Mouse (Mus musculus) MEL (cell line): Measurements from ENCODE around the gene Kcng3. TPM values are rescaled to one million over a fixed set of nuclear protein-coding genes. Genes with fewer than 3 reads are reported as not detected.

Source experiments
- E2F4 ChIP-seq: IDR thresholded peaks from 2 replicates; pipeline ENCODE4 v1.6.1; 2011; ENCODE audit warnings: low read depth, low read length, improper control_type of control experiment, borderline replicate concordance
- ELF1 ChIP-seq: IDR thresholded peaks from 2 replicates; pipeline ENCODE4 v1.6.1; 2014; ENCODE audit warnings: low read depth, mild to moderate bottlenecking, inconsistent platforms, low read length, improper control_type of control experiment, moderate library complexity
- EP300 ChIP-seq, 2 experiments: IDR thresholded peaks; 2 replicates each; pipeline ENCODE4 v1.6.1; 2011; ENCODE audit warnings: improper control_type of control experiment in 2 of 2, low read length in 2 of 2, low read depth in 1 of 2, mild to moderate bottlenecking in 1 of 2
- ETS1 ChIP-seq: IDR thresholded peaks from 2 replicates; pipeline ENCODE4 v1.6.1; 2012; ENCODE audit warnings: low read depth, mild to moderate bottlenecking, inconsistent platforms, low read length, improper control_type of control experiment, moderate library complexity
- GATA1 ChIP-seq: IDR thresholded peaks from 2 replicates; pipeline ENCODE4 v1.6.1; 2011; ENCODE audit warnings: low read depth, low read length, improper control_type of control experiment
- JUND ChIP-seq: IDR thresholded peaks from 2 replicates; pipeline ENCODE4 v1.6.1; 2011; ENCODE audit warnings: low read depth, mild to moderate bottlenecking, improper control_type of control experiment, low read length
- KAT2A ChIP-seq: conservative IDR thresholded peaks from 2 replicates; pipeline ENCODE4 v1.6.1; 2012; ENCODE audit warnings: low read depth, low read length, improper control_type of control experiment, inconsistent platforms
- MAFK ChIP-seq: IDR thresholded peaks from 2 replicates; pipeline ENCODE4 v1.6.1; 2011; ENCODE audit warnings: low read depth, mild to moderate bottlenecking, low read length, improper control_type of control experiment, borderline replicate concordance
- MAZ ChIP-seq: IDR thresholded peaks from 2 replicates; pipeline ENCODE4 v1.6.1; 2012; ENCODE audit warnings: low read depth, mild to moderate bottlenecking, inconsistent platforms, low read length, improper control_type of control experiment
- MEF2A ChIP-seq: IDR thresholded peaks from 2 replicates; pipeline ENCODE4 v1.6.1; 2014; ENCODE audit warnings: low read depth, mild to moderate bottlenecking, inconsistent platforms, low read length, improper control_type of control experiment; ENCODE audit not compliant: poor library complexity, insufficient replicate concordance, severe bottlenecking; ENCODE audit errors: extremely low read depth
- MXI1 ChIP-seq: IDR thresholded peaks from 2 replicates; pipeline ENCODE4 v1.6.1; 2011; ENCODE audit warnings: mild to moderate bottlenecking, low read depth, low read length, improper control_type of control experiment
- MYB ChIP-seq: IDR thresholded peaks from 2 replicates; pipeline ENCODE4 v1.6.1; 2011; ENCODE audit warnings: mild to moderate bottlenecking, low read depth, low read length, improper control_type of control experiment
- MYC ChIP-seq: IDR thresholded peaks from 2 replicates; pipeline ENCODE4 v1.6.1; 2011; ENCODE audit warnings: low read depth, mild to moderate bottlenecking, low read length, improper control_type of control experiment, moderate library complexity
- NELFE ChIP-seq: IDR thresholded peaks from 2 replicates; pipeline ENCODE4 v1.6.1; 2011; ENCODE audit warnings: low read depth, low read length, improper control_type of control experiment
- POLR2AphosphoS2 ChIP-seq: IDR thresholded peaks from 2 replicates; pipeline ENCODE4 v1.6.1; 2011; ENCODE audit warnings: low read length, improper control_type of control experiment
- RAD21 ChIP-seq: IDR thresholded peaks from 2 replicates; pipeline ENCODE4 v1.6.1; 2011; ENCODE audit warnings: mild to moderate bottlenecking, low read depth, low read length, improper control_type of control experiment
- SIN3A ChIP-seq: IDR thresholded peaks from 2 replicates; pipeline ENCODE4 v1.6.1; 2012; ENCODE audit warnings: low read length, improper control_type of control experiment, inconsistent platforms
- SMC3 ChIP-seq: IDR thresholded peaks from 2 replicates; pipeline ENCODE4 v1.6.1; 2011; ENCODE audit warnings: low read depth, low read length, improper control_type of control experiment
- TBP ChIP-seq: IDR thresholded peaks from 2 replicates; pipeline ENCODE4 v1.8.0; 2011; ENCODE audit warnings: low read depth, low read length, improper control_type of control experiment
- USF1 ChIP-seq: IDR thresholded peaks from 2 replicates; pipeline ENCODE4 v1.6.1; 2014; ENCODE audit warnings: low read depth, mild to moderate bottlenecking, inconsistent platforms, low read length, improper control_type of control experiment, moderate library complexity
- USF2 ChIP-seq, 2 experiments: IDR thresholded peaks; 2 replicates each; pipeline ENCODE4 v1.6.1; 2011 to 2012; ENCODE audit warnings: improper control_type of control experiment in 2 of 2, low read length in 2 of 2, borderline replicate concordance in 1 of 2, inconsistent platforms in 1 of 2, low read depth in 1 of 2, mild to moderate bottlenecking in 1 of 2; ENCODE audit not compliant: insufficient read depth in 1 of 2
- ZC3H11A ChIP-seq: IDR thresholded peaks from 2 replicates; pipeline ENCODE4 v1.6.1; 2012; ENCODE audit warnings: low read depth, mild to moderate bottlenecking, inconsistent platforms, low read length, improper control_type of control experiment
- ZKSCAN1 ChIP-seq: IDR thresholded peaks from 2 replicates; pipeline ENCODE4 v1.6.1; 2012; ENCODE audit warnings: low read depth, mild to moderate bottlenecking, inconsistent platforms, low read length, improper control_type of control experiment, moderate library complexity
- ZNF384 ChIP-seq: IDR thresholded peaks from 2 replicates; pipeline ENCODE4 v1.6.1; 2012; ENCODE audit warnings: low read depth, mild to moderate bottlenecking, inconsistent platforms, low read length, improper control_type of control experiment
- polyA plus RNA-seq, 2 experiments: library from polyadenylated mRNA; stranded (reverse) in 1 of 2; unstranded in 1 of 2; fragments of >175 nt in 1 of 2; fragments of >200 nt in 1 of 2; gene quantifications; 2 replicates each; pipeline versions ENCODE4 v1.2.1 to v1.2.4; 2012; ENCODE audit warnings: low replicate concordance in 2 of 2, low read depth in 1 of 2; ENCODE audit not compliant: insufficient read length in 2 of 2, insufficient read depth in 1 of 2, missing spikeins in 1 of 2
- total RNA-seq: library from RNA; depleted of rRNA; stranded (reverse); fragments of 300-350 nt; gene quantifications from 2 replicates; pipeline ENCODE4 v1.2.3, GENCODE M21; 2012

Kcng3 gene
- total and polyA plus RNA-seq, 3 experiments = not detected

DNA sequence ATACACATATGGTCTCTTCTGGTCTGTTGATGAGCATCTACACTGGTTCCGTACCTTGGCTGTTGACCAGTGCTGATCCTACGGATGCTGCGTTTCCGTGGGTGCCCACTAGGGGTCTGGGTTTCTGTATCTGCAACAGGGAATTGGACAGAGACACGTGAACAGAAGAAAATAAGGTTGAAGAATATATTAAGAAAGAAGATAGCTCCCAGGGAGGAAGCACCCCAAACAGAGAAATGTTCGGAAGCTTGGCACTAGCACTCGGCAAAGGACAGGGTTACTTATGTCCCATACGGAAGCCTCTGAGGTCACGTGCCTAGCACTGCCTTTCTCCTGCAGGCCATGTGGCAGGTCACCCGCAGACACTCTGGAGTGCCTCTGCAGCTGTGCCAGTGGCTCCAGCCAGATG is 68.0 kb downstream of the Kcng3 start (continued):
- TF ChIP-seq NELFE (peak; percentile 46), MAZ (no peak), ZNF384 (no peak), EP300 (IDR thresholded peaks at IDR 0.05; ENCODE audit: low read depth in 1 of 2, low read length in 2 of 2) (peak in 1 of 2 experiments; percentile 7; a peak in 1 of 4 replicates), TBP (0 out of 2 replicates have a peak, but pooled peaks have one; percentile 8), SIN3A (peak; percentile 67; the same call in 1 of the 2 replicates), USF2 (IDR thresholded peaks at IDR 0.05; ENCODE audit: borderline replicate concordance in 1 of 2, insufficient read depth in 1 of 2, low read depth in 1 of 2, low read length in 2 of 2) (peak; percentile 25 to 81; a peak in 3 of 4 replicates), USF1 (peak; percentile 96), RAD21 (peak; percentile 26), ZKSCAN1 (no peak), ZC3H11A (0 out of 2 replicates have a peak, but pooled peaks have one; percentile 15), POLR2AphosphoS2 (no peak), MXI1 (peak; percentile 93), MEF2A (no peak), ELF1 (0 out of 2 replicates have a peak, but pooled peaks have one; percentile 32), SMC3 (peak; percentile 47), MYB (no peak), KAT2A (no peak), E2F4 (no peak), ETS1 (0 out of 2 replicates have a peak, but pooled peaks have one; percentile 32), JUND (no peak), MAFK (no peak), MYC (peak; percentile 96), GATA1 (no peak)
- TF ChIP-seq, all 39 proteins: peak for 21
